Mouse (Mus musculus) cerebral cortex, adult 2 months (tissue): ENCODE data around the gene Hfe.

Experiments
- WGBS: fragments of 180-500 bp; shearing (Covaris S2); methylation state at CpG from one replicate; pipeline ENCODE4 v1.1.7; 2018; 5-methylcytosine and 5-hydroxymethylcytosine counted together

Hfe gene

DNA sequence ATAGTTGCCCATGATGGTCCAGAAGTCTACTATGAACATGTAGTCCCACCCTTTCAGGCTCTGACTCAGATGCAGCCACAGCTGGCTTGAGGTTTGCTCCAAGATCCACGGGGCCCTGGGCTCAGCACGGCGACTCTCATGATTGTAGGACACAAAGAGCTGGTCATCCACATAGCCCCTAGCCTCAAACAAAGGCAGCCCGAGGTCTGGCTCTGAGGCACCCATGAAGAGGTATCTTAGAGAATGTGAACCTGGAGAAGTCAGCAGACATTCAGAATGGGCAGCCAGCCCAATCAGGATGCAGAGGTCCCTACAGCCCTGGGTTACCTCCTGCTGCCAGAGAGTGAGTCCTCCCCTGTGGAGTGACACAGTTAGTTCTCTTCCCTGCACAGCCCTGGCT lies 2.6 kb downstream of the Hfe start:
- WGBS, result 93% methylated on average over 4 of the region's 4 CpGs

DNA sequence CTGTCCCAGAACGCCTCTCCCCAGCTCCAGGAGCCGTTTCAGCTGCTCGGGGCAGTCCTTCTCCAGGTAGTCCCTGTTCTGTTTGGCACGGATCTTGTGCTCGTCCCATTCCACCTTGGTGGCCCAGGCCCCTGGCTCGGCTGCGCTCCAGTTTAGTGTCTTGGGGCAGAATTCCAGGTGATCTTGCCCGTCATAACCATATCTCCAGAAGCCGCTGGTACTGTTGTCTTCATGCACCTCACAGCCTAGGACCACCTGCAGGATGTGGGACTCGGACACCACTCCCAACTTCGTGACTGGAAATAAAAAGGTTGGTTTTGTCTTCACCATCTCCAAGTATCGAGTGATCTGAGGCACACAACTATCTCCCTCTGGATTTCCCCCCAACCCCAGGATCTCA lies 3.9 kb downstream of the Hfe start:
- WGBS, result 96% methylated on average over 12 of the region's 12 CpGs

DNA sequence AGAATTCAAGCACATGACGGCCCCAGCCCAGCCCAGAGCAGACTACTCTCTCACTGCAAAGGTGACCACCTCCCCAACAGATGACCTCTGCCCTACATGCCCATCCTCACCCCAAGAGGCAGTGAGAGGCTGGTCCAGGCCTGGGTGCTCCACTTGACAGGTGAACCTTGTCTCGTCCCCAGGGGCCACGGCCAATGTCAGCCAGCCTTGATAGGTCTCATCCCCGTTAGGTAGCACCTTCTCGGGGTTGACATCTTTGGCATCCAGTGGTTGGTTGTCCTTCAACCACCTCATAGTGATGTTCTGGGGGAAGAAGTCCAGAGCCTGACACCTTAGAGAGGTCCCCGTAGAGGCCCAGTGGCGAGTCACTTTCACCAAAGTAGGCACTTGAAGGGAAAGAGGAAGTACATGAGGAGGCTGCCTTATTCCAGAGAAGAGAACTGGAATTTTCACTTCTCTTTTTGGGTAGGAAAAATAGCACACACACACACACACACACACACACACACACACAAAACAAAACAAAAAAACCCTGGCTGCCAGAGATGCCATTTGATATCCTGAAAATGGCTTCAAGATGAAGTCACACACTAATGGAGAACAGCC lies 4.8 kb downstream of the Hfe start:
- WGBS, result 91% methylated on average over 7 of the region's 7 CpGs

DNA sequence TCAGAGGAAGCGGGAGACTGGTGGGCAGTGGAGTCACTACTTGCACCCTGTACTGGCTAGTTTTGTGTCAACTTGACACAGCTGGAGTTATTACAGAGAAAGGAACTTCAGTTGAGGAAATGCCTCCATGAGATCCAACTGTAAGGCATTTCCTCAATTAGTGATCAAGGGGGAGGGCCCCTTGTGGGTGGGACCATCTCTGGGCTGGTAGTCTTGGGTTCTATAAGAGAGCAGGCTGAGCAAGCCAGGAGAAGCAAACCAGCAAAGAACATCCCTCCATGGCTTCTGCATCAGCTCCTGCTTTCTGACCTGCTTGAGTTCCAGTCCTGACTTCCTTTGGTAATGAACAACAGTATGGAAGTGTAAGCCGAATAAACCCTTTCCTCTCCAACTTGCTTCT lies 7.9 kb downstream of the Hfe start:
- 78% methylated on average over 2 of the region's 2 CpGs for WGBS

DNA sequence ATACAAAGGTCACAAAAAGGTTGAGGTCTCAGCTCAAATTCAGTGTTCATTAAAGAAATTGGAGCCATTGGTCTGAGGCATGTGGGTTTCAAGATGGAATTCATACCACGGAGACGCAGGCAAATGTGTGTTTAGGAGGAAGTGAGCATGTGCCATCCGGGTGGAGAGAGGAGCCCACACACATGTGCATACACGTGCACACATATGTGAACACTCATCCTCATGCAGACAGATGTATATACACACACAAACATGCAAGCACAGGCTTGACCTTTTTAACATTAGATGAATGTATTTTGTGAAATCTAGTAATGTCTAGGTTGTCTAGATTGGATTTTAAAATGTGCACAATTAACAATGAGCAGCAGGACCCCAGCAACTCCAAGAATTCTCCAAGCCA lies 8.4 kb downstream of the Hfe start:
- WGBS, result 80% methylated on average over 4 of the region's 4 CpGs

DNA sequence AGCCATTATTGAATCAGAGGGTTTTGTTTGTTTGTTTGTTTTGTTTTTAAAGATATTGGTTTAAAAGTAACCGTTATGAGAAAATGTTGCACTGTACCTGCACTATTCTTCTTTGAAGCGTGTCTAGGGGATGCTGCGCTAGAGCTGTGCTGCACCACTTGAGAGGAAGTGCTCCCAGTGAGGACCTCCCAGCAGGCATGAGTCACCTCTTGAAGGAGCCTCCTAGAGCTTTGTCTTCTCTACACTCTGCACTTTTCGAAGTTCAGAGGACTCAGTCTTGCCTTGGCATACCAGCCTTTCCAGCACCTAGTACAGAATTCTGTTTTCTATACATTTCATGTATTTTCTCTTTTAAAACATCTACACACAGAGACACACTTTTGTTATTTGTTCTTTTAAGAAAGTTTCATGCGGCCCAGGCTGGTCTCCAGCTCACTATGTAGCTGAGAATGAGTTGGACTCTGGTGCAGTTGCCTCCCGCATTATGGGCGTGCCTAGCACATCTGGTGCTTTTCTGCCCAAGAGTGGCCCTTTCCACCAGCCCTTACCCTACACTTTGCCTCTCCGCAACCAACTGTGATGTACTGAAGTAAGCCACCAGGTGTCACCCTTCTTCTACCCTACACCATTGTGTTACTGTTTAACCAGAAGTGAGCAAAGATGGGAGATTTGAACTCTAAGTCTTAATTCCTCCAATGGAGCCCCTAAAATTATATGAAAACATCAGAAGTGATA lies 9.7 kb downstream of the Hfe start:
- 19% methylated on average over 8 of the region's 8 CpGs for WGBS

DNA sequence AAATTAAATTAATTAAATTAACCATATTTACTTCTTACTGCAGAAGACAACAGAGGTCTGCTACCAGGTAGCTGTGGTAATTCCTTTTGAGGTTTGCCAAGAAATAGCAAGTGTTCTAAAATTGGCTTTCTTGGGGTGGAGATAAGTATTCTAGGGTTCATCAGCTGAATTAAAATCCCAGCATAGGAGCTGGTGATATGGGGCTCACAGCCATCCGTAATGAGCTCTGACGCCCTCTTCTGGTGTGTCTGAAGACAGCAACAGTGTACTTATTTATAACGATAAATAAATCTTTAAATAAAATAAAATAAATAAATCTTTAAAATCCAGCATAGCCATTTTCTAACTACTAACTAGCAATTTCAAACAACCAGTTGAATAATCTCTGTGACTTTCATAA lies 10.9 kb downstream of the Hfe start:
- 54% methylated on average over 3 of the region's 3 CpGs for WGBS

DNA sequence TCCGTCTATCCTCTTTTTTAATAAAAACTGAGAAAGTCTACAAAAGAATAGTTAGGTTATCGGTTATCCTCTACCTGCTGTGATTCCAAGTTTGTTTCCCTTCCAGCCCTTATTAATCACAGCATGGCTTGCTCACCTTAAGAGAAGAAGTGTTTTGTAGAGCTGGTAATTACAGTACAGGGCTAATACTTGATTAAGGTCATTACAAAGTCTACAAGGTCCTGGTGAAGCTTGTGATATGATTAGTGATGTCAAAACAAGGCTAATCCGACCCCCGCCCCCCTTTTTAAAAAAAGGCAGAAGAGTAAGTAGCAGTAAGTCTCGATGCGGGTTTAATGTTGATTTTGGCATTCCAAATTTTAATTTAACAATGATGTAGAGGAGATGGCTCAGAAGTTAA lies 11.7 kb downstream of the Hfe start:
- 42% methylated on average over 6 of the region's 6 CpGs for WGBS

DNA sequence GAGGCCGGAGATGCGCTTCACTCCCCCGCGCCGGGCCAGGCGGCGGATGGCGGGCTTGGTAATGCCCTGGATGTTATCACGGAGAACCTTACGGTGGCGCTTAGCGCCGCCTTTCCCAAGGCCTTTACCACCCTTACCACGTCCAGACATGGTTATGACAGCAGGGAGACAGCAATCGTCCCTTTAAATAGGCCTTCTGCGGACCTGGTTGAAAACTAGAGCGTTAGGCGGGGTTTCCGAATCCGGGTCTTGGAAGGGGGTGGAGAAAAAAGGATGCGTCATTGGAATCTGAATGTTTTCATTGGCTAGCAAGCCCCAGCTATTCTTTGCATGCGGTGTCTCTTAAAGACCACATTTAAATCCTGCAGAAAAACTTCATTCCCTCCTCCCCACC lies 12.4 kb downstream of the Hfe start, which contains the start of gene Hist1h4c:
TSS of gene Hist1h4c (minus strand) at position 155 of the 394 bp plus-strand sequence.
- WGBS, result under 1% methylated on average over 22 of the region's 22 CpGs

DNA sequence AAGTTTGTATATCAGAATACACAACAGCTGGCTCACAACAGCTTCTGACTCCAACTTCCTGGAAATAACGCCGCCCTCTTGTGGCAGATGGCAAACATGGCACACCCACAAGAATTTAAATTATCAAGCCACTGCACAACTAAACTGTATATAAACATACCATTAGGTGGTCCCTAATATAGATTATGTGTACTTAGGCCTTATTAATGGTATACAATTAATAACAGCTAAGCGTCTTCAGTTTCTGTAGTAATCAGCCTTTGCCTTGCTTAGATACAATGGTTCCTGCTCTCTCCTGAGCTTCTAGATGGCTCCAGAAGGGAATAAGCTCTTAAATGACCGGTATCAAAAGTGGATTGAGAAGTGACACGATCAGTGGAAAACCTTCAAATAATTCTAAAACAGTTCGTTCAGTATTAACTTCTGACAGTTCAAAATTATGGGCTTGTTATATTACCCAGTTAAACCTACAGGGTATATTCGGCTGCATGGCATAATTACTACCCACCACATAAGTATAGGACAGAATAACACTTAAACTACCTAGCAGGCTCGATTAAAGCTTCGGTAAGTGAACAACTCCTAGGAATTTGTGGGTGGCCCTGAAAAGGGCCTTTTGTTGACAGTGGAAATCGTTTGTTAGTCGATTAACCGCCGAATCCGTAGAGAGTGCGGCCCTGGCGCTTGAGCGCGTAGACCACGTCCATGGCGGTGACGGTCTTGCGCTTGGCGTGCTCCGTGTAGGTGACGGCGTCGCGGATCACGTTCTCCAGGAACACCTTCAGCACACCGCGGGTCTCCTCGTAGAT lies 13.0 kb downstream of the Hfe start:
- under 1% methylated on average over 29 of the region's 32 CpGs for WGBS

DNA sequence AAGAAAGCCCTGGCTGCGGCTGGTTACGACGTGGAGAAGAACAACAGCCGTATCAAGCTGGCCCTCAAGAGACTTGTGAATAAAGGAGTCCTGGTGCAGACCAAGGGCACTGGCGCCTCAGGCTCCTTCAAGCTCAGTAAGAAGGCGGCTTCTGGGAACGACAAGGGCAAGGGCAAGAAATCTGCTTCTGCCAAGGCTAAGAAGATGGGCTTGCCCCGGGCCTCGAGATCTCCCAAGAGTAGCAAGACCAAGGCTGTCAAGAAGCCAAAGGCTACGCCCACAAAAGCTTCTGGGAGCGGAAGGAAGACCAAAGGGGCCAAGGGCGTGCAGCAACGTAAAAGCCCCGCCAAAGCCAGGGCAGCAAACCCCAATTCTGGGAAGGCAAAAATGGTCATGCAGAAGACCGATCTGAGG lies 14.6 kb downstream of the Hfe start:
- 65% methylated on average over 15 of the region's 15 CpGs for WGBS

DNA sequence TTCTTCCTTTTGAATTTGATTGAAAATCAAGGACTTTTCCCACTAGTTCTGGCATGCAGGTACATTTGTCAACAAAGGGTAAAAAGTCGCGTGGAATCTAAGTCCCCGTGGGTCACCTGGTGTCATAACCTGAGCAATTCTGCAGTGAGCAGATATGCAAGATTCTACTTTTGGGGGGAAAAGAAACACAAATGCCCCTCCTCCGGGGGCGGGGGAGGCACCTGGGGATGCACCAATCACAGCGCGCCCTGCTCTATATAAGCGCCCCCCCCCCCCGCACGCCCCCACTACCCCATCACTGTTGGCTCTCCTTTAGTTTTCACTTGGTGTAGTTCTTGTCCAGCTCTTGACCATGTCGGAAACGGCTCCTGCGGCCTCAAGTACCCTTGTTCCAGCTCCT lies 15.1 kb downstream of the Hfe start, which contains the start of gene Hist1h1t:
TSS of gene Hist1h1t (plus strand) at position 301 of the 400 bp plus-strand sequence.
- 59% methylated on average over 13 of the region's 13 CpGs for WGBS

DNA sequence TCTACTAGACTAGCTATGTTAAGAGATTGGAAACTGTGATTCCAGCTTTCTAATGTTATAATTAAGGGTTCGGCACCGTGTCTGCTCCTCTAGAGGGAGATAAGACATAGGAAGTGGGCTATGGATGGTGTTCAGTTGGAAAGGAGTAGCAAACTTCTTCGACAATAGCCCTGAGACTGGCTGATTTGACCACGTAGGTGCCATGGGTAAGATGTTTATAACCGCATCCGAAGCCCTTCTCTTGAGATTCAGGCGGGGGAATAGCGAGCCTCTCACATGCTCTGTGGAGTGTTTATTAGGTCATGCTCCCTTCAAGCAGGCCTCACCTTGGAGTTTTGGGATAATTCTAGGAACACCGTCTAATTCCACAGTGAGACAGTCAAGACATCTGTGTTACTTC lies 15.7 kb downstream of the Hfe start:
- 97% methylated on average over 9 of the region's 9 CpGs for WGBS

DNA sequence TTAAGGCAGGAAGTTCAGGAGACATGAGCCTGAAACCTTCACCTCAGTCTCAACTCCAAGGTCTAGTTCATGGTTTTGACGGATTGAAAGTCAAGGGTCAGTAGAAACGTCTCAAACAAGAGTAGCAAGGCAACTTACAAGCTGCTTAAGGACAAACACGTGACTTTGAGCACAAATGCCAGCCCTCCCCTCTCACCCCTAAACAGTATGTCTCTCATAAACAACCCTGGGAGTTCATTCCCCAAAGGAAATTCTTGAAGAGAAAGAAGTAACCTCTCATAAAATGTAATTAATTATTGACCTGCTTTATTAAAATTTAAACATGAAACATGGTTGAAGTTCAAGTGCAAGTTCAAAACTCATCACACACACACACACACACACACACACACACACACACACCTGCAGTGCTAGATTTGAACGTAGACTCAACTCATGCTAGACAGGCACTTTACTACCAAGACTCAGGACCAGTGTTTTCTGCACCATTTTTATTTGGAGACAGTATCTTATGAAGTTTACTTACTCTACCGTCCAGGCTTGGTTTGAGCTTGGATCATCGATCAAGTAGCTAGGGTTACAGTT lies 16.7 kb downstream of the Hfe start:
- WGBS, result 86% methylated on average over 6 of the region's 6 CpGs

DNA sequence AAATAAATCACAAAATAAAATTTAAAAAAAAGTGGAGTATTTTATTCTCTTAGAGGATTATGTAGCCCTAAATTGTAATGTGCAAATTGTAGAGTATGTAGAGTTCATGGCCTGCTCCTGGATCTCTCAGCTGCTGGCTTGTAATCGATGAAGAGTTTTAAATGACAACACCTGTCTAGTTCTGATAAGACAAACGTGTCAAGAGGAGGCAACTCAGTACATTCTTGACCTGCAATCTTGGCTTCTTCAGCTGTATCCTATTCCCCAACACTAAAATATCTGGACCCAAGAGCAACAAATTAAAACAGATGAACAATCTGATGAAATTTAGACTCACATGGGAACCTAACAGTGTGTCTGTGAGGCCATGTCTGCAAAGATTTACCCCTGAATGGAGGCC lies 21.2 kb downstream of the Hfe start:
- WGBS, result 84% methylated on average over 2 of the region's 2 CpGs

DNA sequence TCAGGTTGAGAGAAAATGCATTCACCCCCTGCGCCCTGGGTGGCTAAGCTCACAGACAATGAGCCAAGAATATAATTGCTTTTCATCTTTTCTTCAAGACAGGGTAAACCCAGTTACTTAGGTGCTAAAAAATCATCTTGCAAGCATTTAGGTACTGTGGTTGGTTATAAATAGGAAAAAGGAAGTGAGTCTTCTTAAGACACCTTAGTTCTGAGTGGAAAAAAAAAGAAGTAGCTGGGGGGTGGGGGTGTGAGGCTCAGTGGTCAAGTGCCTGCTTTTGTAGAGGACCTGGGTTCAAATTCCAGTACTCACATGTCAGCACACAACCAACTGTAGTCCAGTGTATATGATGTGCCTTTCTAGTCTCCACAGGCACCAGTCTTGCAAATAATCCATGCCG lies 21.7 kb downstream of the Hfe start:
- WGBS, result 98% methylated on average over 2 of the region's 2 CpGs

DNA sequence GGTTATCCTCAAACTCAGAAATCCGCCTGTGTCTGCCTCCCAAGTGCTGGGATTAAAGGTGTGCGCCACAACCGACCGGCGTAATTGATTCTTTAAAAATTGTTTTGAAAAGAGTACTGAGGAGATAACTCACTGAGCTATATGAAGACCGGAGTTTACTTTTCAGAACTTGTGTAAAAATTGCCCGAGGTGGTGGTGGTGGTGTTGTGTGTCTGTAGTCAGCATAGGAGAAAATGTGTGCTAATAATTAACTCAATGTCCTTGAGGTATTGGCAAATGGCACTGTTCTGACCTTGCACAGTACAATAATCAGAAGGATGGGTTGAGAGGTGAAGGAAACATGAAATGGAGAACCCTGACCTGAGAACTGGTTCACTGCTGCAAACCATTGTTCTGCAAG lies 22.7 kb downstream of the Hfe start:
- WGBS, result 97% methylated on average over 7 of the region's 7 CpGs

DNA sequence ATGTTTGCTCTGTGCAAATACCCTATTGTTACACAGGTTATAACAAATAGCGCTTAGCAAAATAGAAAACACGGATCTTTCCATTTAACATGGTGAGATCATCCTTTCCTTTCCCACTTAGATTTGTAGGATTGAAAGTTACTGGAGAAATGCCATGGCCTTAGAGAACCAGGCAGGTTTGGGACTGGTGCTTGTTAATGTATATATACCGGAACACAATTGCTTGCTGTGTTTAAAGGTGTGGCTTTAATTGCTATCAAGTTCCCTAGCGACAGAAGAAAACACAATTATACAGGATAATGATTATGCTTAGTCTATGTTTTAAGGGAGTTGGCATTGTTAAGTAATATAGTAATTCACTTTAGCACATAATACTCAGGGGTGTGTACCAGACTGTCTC lies 23.5 kb downstream of the Hfe start:
- 79% methylated on average over 4 of the region's 4 CpGs for WGBS

DNA sequence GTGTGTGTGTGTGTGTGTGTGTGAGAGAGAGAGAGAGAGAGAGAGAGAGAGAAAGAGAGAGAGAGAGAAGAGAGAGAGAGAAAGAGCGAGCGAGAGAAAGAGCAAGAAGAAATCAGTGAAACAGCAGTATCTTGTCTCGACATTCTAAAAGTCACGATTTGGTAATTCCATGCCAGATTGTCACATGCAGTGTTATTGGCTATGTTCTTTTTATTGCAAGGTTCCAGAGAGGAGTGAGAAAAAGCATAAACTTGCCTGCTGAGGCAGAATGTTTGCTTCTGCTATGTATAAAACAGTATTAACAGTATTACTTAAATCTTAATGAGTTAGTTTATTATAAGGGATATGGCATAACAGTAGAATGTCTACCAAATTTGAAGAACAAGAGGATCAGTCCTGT lies 24.7 kb downstream of the Hfe start:
- 17% methylated on average over 4 of the region's 4 CpGs for WGBS

DNA sequence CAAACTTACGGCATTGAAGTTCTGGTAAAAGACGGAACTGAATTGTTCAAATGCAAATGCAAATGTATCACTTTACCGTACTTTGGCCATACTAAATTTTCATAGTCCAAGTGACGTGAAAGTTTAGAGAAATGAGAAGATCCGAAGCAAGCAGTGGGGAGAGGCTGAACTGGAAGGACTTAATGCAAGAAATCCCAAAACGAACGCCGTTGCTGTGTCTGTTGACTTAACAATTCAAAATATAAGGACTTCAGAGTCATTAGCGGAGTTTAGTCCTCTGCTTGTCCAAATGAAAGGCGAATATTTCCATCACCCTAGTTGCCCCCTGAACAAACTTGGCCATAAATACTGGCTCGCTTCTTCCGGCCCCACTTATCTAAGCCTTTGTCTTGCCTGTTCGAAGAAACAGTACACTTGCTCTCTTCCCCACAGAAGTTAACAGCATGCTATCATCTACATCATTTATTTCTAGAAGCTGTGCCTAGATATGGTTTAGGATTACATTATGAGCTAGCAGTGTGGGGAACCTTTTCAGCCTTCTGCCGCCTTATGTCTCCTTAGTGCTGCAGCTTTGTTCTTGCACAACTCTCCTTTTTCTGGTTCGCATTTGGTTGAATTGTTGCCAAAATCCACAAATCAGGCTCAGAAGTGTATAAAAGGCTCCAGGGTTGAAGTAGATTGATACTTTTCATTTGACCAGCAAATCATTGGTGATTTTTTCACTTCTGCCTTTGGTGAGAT lies 25.4 kb downstream of the Hfe start:
- 1% methylated on average over 15 of the region's 15 CpGs for WGBS

DNA sequence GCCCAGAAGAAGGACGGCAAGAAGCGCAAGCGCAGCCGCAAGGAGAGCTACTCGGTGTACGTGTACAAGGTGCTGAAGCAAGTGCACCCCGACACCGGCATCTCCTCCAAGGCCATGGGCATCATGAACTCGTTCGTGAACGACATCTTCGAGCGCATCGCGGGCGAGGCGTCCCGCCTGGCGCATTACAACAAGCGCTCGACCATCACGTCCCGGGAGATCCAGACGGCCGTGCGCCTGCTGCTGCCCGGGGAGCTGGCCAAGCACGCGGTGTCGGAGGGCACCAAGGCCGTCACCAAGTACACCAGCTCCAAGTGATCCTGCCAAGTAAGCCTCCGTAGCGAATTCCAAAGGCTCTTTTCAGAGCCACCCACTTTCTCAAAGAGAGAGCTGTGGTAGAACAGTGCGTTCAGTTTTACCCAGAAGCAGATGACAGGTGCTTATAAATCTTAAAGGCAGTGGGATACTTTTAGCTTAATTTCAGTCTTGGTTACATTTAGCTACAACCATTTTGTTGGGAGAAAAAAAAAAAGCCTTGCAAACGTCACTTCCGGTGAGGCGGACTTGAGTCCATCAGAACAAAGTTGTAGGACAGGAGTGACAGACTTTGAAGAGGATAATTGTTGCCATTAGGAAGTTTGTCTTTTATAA lies 26.2 kb downstream of the Hfe start:
- under 1% methylated on average over 18 of the region's 37 CpGs for WGBS
